8 mouse cellular contexts compared by ENCODE assay signal in the genomic region with DNA sequence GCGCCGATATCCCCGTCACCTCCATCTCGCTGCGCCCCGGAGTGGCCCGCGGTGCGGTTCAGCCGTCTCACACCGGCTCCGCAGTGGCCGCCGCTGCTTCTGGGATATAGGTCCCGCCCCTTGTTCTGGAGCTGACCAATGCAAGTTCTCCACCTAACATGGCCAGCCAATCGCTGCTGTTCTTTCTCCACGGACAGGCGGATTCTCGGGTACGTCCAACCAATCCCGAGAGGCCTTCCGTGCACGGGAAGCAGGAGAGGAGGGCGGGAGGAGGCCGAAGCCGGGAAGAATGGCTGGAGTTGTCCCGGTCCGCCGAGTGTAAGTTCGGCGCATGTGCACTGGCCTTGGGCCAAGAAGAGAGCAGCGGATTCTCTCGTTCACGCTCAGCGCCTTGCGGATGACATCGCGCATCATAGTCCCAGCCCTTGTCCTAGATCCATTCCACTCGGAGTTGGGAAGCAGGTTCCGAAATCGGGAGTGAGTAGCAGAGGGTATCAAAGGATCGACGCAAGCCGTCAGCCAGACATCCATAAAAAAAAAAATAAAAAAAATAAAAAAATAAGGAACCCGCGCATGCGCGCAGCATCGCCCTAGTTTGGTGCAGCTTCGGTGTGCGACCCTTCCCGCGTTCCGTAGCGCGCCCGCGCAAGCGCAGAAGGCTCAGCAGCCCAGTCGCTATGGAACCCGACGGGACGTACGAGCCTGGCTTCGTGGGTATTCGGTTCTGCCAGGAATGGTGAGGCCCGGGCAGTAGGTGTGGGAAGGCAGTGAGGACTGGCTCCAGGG. TPM values are rescaled to one million over a fixed set of nuclear protein-coding genes. Genes with fewer than 3 reads are reported as not detected.
DNase-seq lines count a peak whose midpoint lies in the region; ATAC-seq and TF ChIP-seq lines count a peak whose summit lies in the region.

Gene Polr2i, plus strand, starts transcription at position 280 of the 786 bp plus-strand sequence.
Gene Tbcb, minus strand, starts transcription at position 604 of the 786 bp plus-strand sequence.

- peak within 1 kb of the TSS; percentile 98 for H3K4me3 ChIP-seq in G1E (ENCODE audit: low read depth, low read length)
- H3K4me3 ChIP-seq in forebrain, embryonic 16.5 days (replicated peaks; ENCODE audit: low read length) = peak within 1 kb of the TSS; percentile 55
- H3K4me3 ChIP-seq in layer of hippocampus, adult 2 months = peak within 1 kb of the TSS; percentile 91
- H3K4me3 ChIP-seq in lung, embryonic 14.5 days (ENCODE audit: low read depth, low read length) = peak within 1 kb of the TSS; percentile 73
- peak within 1 kb of the TSS; percentile 77 for H3K4me3 ChIP-seq in olfactory bulb, adult 2 months (ENCODE audit: insufficient read depth, low read depth, low read length)
- H3K4me3 ChIP-seq in thymus, adult 2 months (ENCODE audit: control insufficient read depth, insufficient read depth, low read length) = peak within 1 kb of the TSS; percentile 66

- H3K9ac ChIP-seq in forebrain, embryonic 16.5 days (replicated peaks; ENCODE audit: low read depth, low read length) = peak within 1 kb of the TSS; percentile 66
- H3K9ac ChIP-seq in lung, embryonic 14.5 days = peak within 1 kb of the TSS; percentile 76

- H3K4me1 ChIP-seq in G1E (ENCODE audit: insufficient read depth, low read depth, low read length) = peaks cover 28% of the 10 kb centered on the region
- peaks cover 20% of the 10 kb centered on the region for H3K4me1 ChIP-seq in forebrain, embryonic 16.5 days (replicated peaks; ENCODE audit: control insufficient read depth, insufficient read depth, low read length)
- peaks cover 4% of the 10 kb centered on the region; the same call in 1 of the 2 replicates for H3K4me1 ChIP-seq in lung, embryonic 14.5 days (ENCODE audit: insufficient read depth)
- H3K4me1 ChIP-seq in olfactory bulb, adult 2 months (ENCODE audit: control insufficient read depth, insufficient read depth, low read length) = peaks cover 15% of the 10 kb centered on the region
- peaks cover 11% of the 10 kb centered on the region for H3K4me1 ChIP-seq in thymus, adult 2 months (replicated peaks; ENCODE audit: control insufficient read depth, insufficient read depth, low read length)

- TF ChIP-seq POLR2A in olfactory bulb, adult 2 months (IDR thresholded peaks at IDR 0.05; ENCODE audit: insufficient read depth, low read depth, low read length) = peak; percentile 47
- TF ChIP-seq POLR2A in thymus, adult 2 months (IDR thresholded peaks at IDR 0.05; ENCODE audit: control insufficient read depth, extremely low read depth, insufficient read depth, low read length, poor library complexity) = peak; percentile 45

- WGBS in forebrain, embryonic 16.5 days = under 1% methylated on average over 67 of the region's 67 CpGs
- under 1% methylated on average over 67 of the region's 67 CpGs for WGBS in lung, embryonic 14.5 days
- under 1% methylated on average over 67 of the region's 67 CpGs for WGBS in olfactory bulb, adult 2 months
- WGBS in thymus, adult 2 months = under 1% methylated on average over 67 of the region's 67 CpGs

- peak within 1 kb of the TSS; percentile 97 for H3K27ac ChIP-seq in forebrain, embryonic 16.5 days (ENCODE audit: low read length)
- H3K27ac ChIP-seq in layer of hippocampus, adult 2 months = peak within 1 kb of the TSS; percentile 98
- H3K27ac ChIP-seq in lung, embryonic 14.5 days (ENCODE audit: low read depth) = peak within 1 kb of the TSS; percentile 95
- peak within 1 kb of the TSS; percentile 92 for H3K27ac ChIP-seq in olfactory bulb, adult 2 months (ENCODE audit: insufficient read depth, low read depth, low read length)
- H3K27ac ChIP-seq in thymus, adult 2 months (ENCODE audit: control insufficient read depth, insufficient read depth, low read length) = peak within 1 kb of the TSS; percentile 70

- H3K4me2 ChIP-seq in forebrain, embryonic 16.5 days (ENCODE audit: low read length) = peak within 1 kb of the TSS; percentile 79
- peak within 1 kb of the TSS; percentile 85 for H3K4me2 ChIP-seq in lung, embryonic 14.5 days

- ATAC-seq in G1E (ENCODE audit: extremely low read depth, insufficient number of reproducible peaks, low FRiP score, poor library complexity, severe bottlenecking) = peak; percentile 98
- ATAC-seq in forebrain, embryonic 16.5 days = peak; percentile 96
- peak; percentile 95 for ATAC-seq in lung, embryonic 14.5 days (ENCODE audit: insufficient read depth)

- peaks cover 62% of the 10 kb centered on the region for H3K36me3 ChIP-seq in G1E (replicated peaks)
- H3K36me3 ChIP-seq in forebrain, embryonic 16.5 days (ENCODE audit: control insufficient read depth, insufficient read depth) = peaks cover 2% of the 10 kb centered on the region; the same call in 1 of the 2 replicates
- H3K36me3 ChIP-seq in lung, embryonic 14.5 days (ENCODE audit: insufficient read depth) = peaks cover 29% of the 10 kb centered on the region; the same call in 1 of the 2 replicates
- no peaks in the 10 kb centered on the region for H3K36me3 ChIP-seq in thymus, adult 2 months (ENCODE audit: control insufficient read depth, insufficient read depth, low read length)

- no peaks in the 10 kb centered on the region for H3K9me3 ChIP-seq in G1E (replicated peaks)
- H3K9me3 ChIP-seq in forebrain, embryonic 16.5 days (ENCODE audit: control insufficient read depth, low read length) = no peaks in the 10 kb centered on the region
- no peaks in the 10 kb centered on the region for H3K9me3 ChIP-seq in lung, embryonic 14.5 days (ENCODE audit: low read depth, low read length)

- H3K27me3 ChIP-seq in G1E (ENCODE audit: insufficient read depth, low read length) = no peaks in the 10 kb centered on the region
- H3K27me3 ChIP-seq in forebrain, embryonic 16.5 days (replicated peaks; ENCODE audit: control insufficient read depth, insufficient read depth, low read length) = no peaks in the 10 kb centered on the region
- no peaks in the 10 kb centered on the region for H3K27me3 ChIP-seq in lung, embryonic 14.5 days (ENCODE audit: insufficient read depth, low read length)
- no peaks in the 10 kb centered on the region for H3K27me3 ChIP-seq in thymus, adult 2 months (ENCODE audit: control insufficient read depth, insufficient read depth, low read length)

- intact Hi-C loops in heart, postnatal 36 days (cut with DNase I) = no loop called here

- DNase-seq in G1E (ENCODE audit: low spot score) = peak; percentile 99
- peak; percentile 98 to 99 for DNase-seq in cerebellum, adult 18-20 months
- DNase-seq in heart, postnatal 36 days = peak; percentile 97 to 98
- peak; percentile 98 to 99 for DNase-seq in layer of hippocampus, adult 2 months (ENCODE audit: low spot score in 2 of 2)
- peak; percentile 98 for DNase-seq in lung, embryonic 14.5 days
- peak; percentile 96 for DNase-seq in thymus, adult 2 months

- no peak for TF ChIP-seq CTCF in G1E (IDR thresholded peaks at IDR 0.05; ENCODE audit: low read depth, low read length)
- 0 out of 2 replicates have a peak, but pooled peaks have one; percentile 4 for TF ChIP-seq CTCF in layer of hippocampus, adult 2 months (conservative IDR thresholded peaks at IDR 0.05)
- no peak for TF ChIP-seq CTCF in lung, embryonic 14.5 days (IDR thresholded peaks at IDR 0.05; ENCODE audit: low read depth)
- TF ChIP-seq CTCF in olfactory bulb, adult 2 months (IDR thresholded peaks at IDR 0.05; ENCODE audit: insufficient read depth, low read depth, low read length) = 0 out of 2 replicates have a peak, but pooled peaks have one; percentile 7
- TF ChIP-seq CTCF in thymus, adult 2 months (IDR thresholded peaks at IDR 0.05; ENCODE audit: borderline replicate concordance, control insufficient read depth, extremely low read depth, insufficient read depth, low read length, poor library complexity) = peak; percentile 67; the same call in 1 of the 2 replicates

RNA-seq across cellular contexts. Expression of gene Polr2i, which starts in this region (rescaled TPM):
- total RNA-seq in G1E (2014; fragmentation: Nextera tagmentation) (23.0 and 34.5 TPM in 2 replicates), G1E (2017) (58.7 and 66.6 TPM in 2 replicates)
- 66.9 and 79.0 TPM in 2 replicates for polyA plus RNA-seq in G1E (2012)
- polyA plus RNA-seq in forebrain, embryonic 16.5 days (2015; fragmentation: Nextera tagmentation; extraction: Ambion mirVana) = 160 and 165 TPM in 2 replicates
- 10 to 100 TPM; 52.3 to 59.5 TPM for total RNA-seq in heart, postnatal 36 days (2021)
- total RNA-seq in layer of hippocampus, adult 2 months (2021) = 10 to 100 TPM; 59.6 to 59.8 TPM
- 187 and 192 TPM in 2 replicates for polyA plus RNA-seq in lung, embryonic 14.5 days (2014; fragmentation: Nextera tagmentation; extraction: Ambion mirVana)
- not detected in 2 replicates for polyA plus RNA-seq in olfactory bulb, adult 2 months (2012; ENCODE audit: insufficient read depth, insufficient read length, low replicate concordance, missing spikeins)
- polyA plus RNA-seq in thymus, adult 2 months (2012; rRNA removed) = 131 and 157 TPM in 2 replicates

RNA-seq across cellular contexts. Expression of gene Tbcb, which starts in this region (rescaled TPM):
- total RNA-seq in G1E (2014; fragmentation: Nextera tagmentation) = 18.9 and 19.7 TPM in 2 replicates
- total RNA-seq in G1E (2017) = 30.8 and 38.1 TPM in 2 replicates
- 20.7 and 38.1 TPM in 2 replicates for polyA plus RNA-seq in G1E (2012)
- polyA plus RNA-seq in forebrain, embryonic 16.5 days (2015; fragmentation: Nextera tagmentation; extraction: Ambion mirVana) = 358 and 393 TPM in 2 replicates
- 10 to 100 TPM; 58.8 to 61.7 TPM for total RNA-seq in heart, postnatal 36 days (2021)
- 100 to 1,000 TPM; 113 to 116 TPM for total RNA-seq in layer of hippocampus, adult 2 months (2021)
- polyA plus RNA-seq in lung, embryonic 14.5 days (2014; fragmentation: Nextera tagmentation; extraction: Ambion mirVana) = 175 and 182 TPM in 2 replicates
- not detected in 2 replicates for polyA plus RNA-seq in olfactory bulb, adult 2 months (2012; ENCODE audit: insufficient read depth, insufficient read length, low replicate concordance, missing spikeins)
- polyA plus RNA-seq in thymus, adult 2 months (2012; rRNA removed) = 42.4 and 47.1 TPM in 2 replicates

Comparison
In these comparisons a context has a peak if more than half of its experiments do, and no peak if none do; other contexts are left out.
1. Peak in every context shown above with its lines: DNase-seq, ATAC-seq, H3K4me3 ChIP-seq and H3K27ac ChIP-seq.
2. RNA of gene Polr2i (polyA plus RNA-seq): 187 to 192 TPM in lung, embryonic 14.5 days, 160 to 165 TPM in forebrain, embryonic 16.5 days, 131 to 157 TPM in thymus, adult 2 months and 66.9 to 79.0 TPM in G1E; not detected in olfactory bulb, adult 2 months; every median in the first group is over 10 times any median in the second.
3. CTCF ChIP-seq: peak in layer of hippocampus, adult 2 months (single experiment), olfactory bulb, adult 2 months (single experiment) and thymus, adult 2 months (single experiment); none in G1E (single experiment) and lung, embryonic 14.5 days (single experiment).